Mouse (Mus musculus) cerebral cortex, adult 2 months (tissue): ENCODE results near the gene Trcg1.

Source experiments
- WGBS: fragments of 180-500 bp; shearing (Covaris S2); methylation state at CpG from one replicate; pipeline ENCODE4 v1.1.7; 2018; 5-methylcytosine and 5-hydroxymethylcytosine counted together

Gene Trcg1

GRCm38 (mm10) chr9:57233767-57234166 lies 2.6 kb upstream of the Trcg1 start:
- 83% methylated on average over 3 of the region's 3 CpGs for WGBS

- 87% methylated on average over 5 of the region's 5 CpGs for WGBS
These were observed 1.3 kb downstream of the Trcg1 start for GRCm38 (mm10) chr9:57237705-57238104.

GRCm38 (mm10) chr9:57238220-57238619 lies 1.9 kb downstream of the Trcg1 start:
- WGBS: 76% methylated on average over 2 of the region's 2 CpGs

- 91% methylated on average over 5 of the region's 5 CpGs for WGBS
These were observed 4.8 kb downstream of the Trcg1 start for GRCm38 (mm10) chr9:57241111-57241510.

- 55% methylated on average over 5 of the region's 5 CpGs for WGBS
These were observed 6.6 kb downstream of the Trcg1 start for GRCm38 (mm10) chr9:57242916-57243315.

GRCm38 (mm10) chr9:57244106-57244685 lies 7.8 kb downstream of the Trcg1 start:
- WGBS: 45% methylated on average over 7 of the region's 7 CpGs

- WGBS: 86% methylated on average over 5 of the region's 5 CpGs
These were observed 10.1 kb downstream of the Trcg1 start for GRCm38 (mm10) chr9:57246482-57246881.

GRCm38 (mm10) chr9:57247201-57247671 lies 10.9 kb downstream of the Trcg1 start:
- WGBS: 74% methylated on average over 8 of the region's 8 CpGs

- WGBS: 76% methylated on average over 7 of the region's 7 CpGs
These were observed 11.9 kb downstream of the Trcg1 start for GRCm38 (mm10) chr9:57248030-57248942.

- 92% methylated on average over 4 of the region's 4 CpGs for WGBS
These were observed 13.7 kb downstream of the Trcg1 start for GRCm38 (mm10) chr9:57250026-57250425.

GRCm38 (mm10) chr9:57251139-57251538 lies 14.8 kb downstream of the Trcg1 start:
- 92% methylated on average over 2 of the region's 2 CpGs for WGBS

GRCm38 (mm10) chr9:57254061-57254460 lies 17.7 kb downstream of the Trcg1 start:
- 95% methylated on average over 7 of the region's 7 CpGs for WGBS

- WGBS: 88% methylated on average over 9 of the region's 9 CpGs
These were observed 18.6 kb downstream of the Trcg1 start for GRCm38 (mm10) chr9:57254823-57255495.

GRCm38 (mm10) chr9:57256309-57256708 lies 20.0 kb downstream of the Trcg1 start:
- 92% methylated on average over 20 of the region's 20 CpGs for WGBS

GRCm38 (mm10) chr9:57256861-57257260 lies 20.5 kb downstream of the Trcg1 start:
- WGBS: 95% methylated on average over 11 of the region's 11 CpGs

GRCm38 (mm10) chr9:57257627-57258026 lies 21.3 kb downstream of the Trcg1 start:
- 76% methylated on average over 9 of the region's 9 CpGs for WGBS

- WGBS: under 1% methylated on average over 3 of the region's 3 CpGs
These were observed 23.4 kb downstream of the Trcg1 start for GRCm38 (mm10) chr9:57259736-57260135.

GRCm38 (mm10) chr9:57260940-57261339 lies 24.6 kb downstream of the Trcg1 start:
- WGBS: 46% methylated on average over 12 of the region's 12 CpGs

GRCm38 (mm10) chr9:57261516-57261912 lies 25.2 kb downstream of the Trcg1 start:
- WGBS: 1% methylated on average over 26 of the region's 26 CpGs

GRCm38 (mm10) chr9:57261913-57262794 lies 25.8 kb downstream of the Trcg1 start, which contains the start of gene 1700017B05Rik:
Gene 1700017B05Rik, minus strand, starts transcription at chr9:57262612.
- WGBS: 2% methylated on average over 75 of the region's 87 CpGs
